Mouse (Mus musculus) lung, embryonic 14.5 days (tissue): ENCODE data around the gene Crlf3. TPM values are rescaled to one million over a fixed set of nuclear protein-coding genes. Genes with fewer than 3 reads are reported as not detected.

Experiments
- ATAC-seq: fragments of 200-750 bp; cut with Nextera tagmentation; 2 replicates; pipeline ENCODE4 v1.8.0; 2017; ENCODE audit warnings: mild to moderate bottlenecking, moderate TSS enrichment, moderate library complexity; ENCODE audit not compliant: insufficient read depth
- DNase-seq: peaks from one replicate; pipeline ENCODE4 v3.0.0-alpha.2; 2015
- H3K27ac ChIP-seq: fragments of 300-500 bp; sonication (generic); 2 replicates; pipeline ENCODE4 v1.5.1; 2014; ENCODE audit warnings: low read depth, mild to moderate bottlenecking, moderate library complexity
- H3K27me3 ChIP-seq: fragments of 300-500 bp; sonication (generic); 2 replicates; pipeline ENCODE4 v1.6.1; 2014; ENCODE audit warnings: low read length, control low read depth; ENCODE audit not compliant: insufficient read depth
- H3K36me3 ChIP-seq: fragments of 300-500 bp; sonication (generic); 2 replicates; pipeline ENCODE4 v1.6.1; 2014; ENCODE audit warnings: control low read depth; ENCODE audit not compliant: insufficient read depth
- H3K4me1 ChIP-seq: fragments of 300-500 bp; sonication (generic); 2 replicates; pipeline ENCODE4 v1.6.1; 2014; ENCODE audit warnings: antibody characterized with exemption, control low read depth; ENCODE audit not compliant: insufficient read depth
- H3K4me2 ChIP-seq: fragments of 300-500 bp; sonication (generic); 2 replicates; pipeline ENCODE4 v1.6.1; 2014; ENCODE audit warnings: mild to moderate bottlenecking
- H3K4me3 ChIP-seq: fragments of 300-500 bp; sonication (generic); 2 replicates; pipeline ENCODE4 v1.5.1; 2014; ENCODE audit warnings: low read depth, low read length
- H3K9ac ChIP-seq: fragments of 300-500 bp; sonication (generic); 2 replicates; pipeline ENCODE4 v1.6.1; 2014
- H3K9me3 ChIP-seq: fragments of 300-500 bp; sonication (generic); 2 replicates; pipeline ENCODE4 v1.6.1; 2016; ENCODE audit warnings: low read depth, low read length, control low read depth
- CTCF ChIP-seq: IDR thresholded peaks from 2 replicates; pipeline ENCODE4 v1.5.1; 2016; ENCODE audit warnings: antibody characterized with exemption, low read depth
- whole genome bisulfite sequencing: fragments of 180-500 bp; shearing (Covaris S2); extraction: QIAGEN DNeasy Blood & Tissue Kit; methylation state at CpG from one replicate; pipeline ENCODE4 v1.1.7; 2014; 5-methylcytosine and 5-hydroxymethylcytosine counted together
- polyA plus RNA-seq: library from polyadenylated mRNA; unstranded; fragments of >200 nt; fragmentation: Nextera tagmentation; extraction: Ambion mirVana; gene quantifications from 2 replicates; pipeline ENCODE4 v1.2.1, GENCODE M21; 2014

The Crlf3 gene
- polyA plus RNA-seq, 1 experiment from 2014 or later = 42.3 TPM

- ATAC-seq (no peak), DNase-seq (no peak)
- H3K27ac ChIP-seq = no peak overlapping the region
- no peak overlapping the region for H3K4me3 ChIP-seq
- no peaks in the 10 kb centered on the region for H3K9me3 ChIP-seq
- no peak for TF ChIP-seq CTCF
- H3K4me1 ChIP-seq = no peaks in the 10 kb centered on the region
- H3K36me3 ChIP-seq = peaks cover 56% of the 10 kb centered on the region
- H3K4me2 ChIP-seq = no peak overlapping the region
- 78% methylated on average over 4 of the region's 4 CpGs for WGBS
- no peak overlapping the region for H3K9ac ChIP-seq
- no peaks in the 10 kb centered on the region for H3K27me3 ChIP-seq
Measured at GRCm38 (mm10) chr11:80062159-80062558, 18.6 kb downstream of the Crlf3 start.

DNA sequence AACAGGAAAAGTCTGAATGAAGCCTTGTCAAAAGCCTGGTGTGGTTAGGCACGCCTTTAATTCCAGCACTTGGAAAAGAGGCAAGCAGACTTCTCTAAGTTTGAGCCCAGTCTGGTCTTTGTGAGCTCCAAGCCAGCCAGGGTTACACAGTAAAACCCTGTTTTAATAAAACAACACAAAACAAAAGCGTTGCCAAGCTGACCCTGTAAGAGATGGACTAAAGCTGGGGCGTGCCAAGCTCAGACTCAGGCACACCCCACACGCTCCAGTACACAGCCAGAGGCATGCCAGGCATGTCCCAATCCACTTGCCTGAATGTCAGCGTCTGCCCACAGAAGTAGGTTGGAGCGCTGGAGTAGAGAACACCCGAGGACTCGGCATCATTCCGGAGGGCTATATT, 24.6 kb downstream of the Crlf3 start:
- TF ChIP-seq CTCF = no peak
- H3K4me1 ChIP-seq = no peaks in the 10 kb centered on the region
- peaks cover 78% of the 10 kb centered on the region for H3K36me3 ChIP-seq
- no peak overlapping the region for H3K27ac ChIP-seq
- no peak overlapping the region for H3K4me3 ChIP-seq
- DNase-seq (no peak), ATAC-seq (no peak)
- no peak overlapping the region for H3K9ac ChIP-seq
- no peak overlapping the region for H3K4me2 ChIP-seq
- H3K9me3 ChIP-seq = no peaks in the 10 kb centered on the region
- WGBS = 90% methylated on average over 9 of the region's 9 CpGs
- no peaks in the 10 kb centered on the region for H3K27me3 ChIP-seq

DNA sequence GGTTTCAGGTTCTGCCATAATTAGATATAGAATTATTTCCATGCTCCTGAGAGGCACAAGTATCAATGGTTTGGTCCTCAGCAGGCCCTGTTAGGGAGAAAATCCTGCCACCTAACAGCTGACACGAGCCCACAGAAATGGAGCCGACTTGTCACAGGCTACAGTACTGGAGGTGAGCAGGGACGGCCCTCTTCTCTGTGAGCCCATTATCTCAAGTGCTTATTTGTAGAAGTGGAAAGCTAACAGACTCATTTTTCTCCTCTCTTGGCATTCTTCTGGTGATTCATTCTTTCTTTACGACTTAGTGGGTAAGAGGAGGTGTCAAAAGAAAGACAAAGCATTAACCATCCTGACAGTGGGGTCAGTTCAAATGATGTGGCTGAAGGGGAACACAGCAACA, 26.1 kb downstream of the Crlf3 start:
- no peak for ATAC-seq
- H3K27ac ChIP-seq = no peak overlapping the region
- H3K4me2 ChIP-seq = no peak overlapping the region
- H3K27me3 ChIP-seq = no peaks in the 10 kb centered on the region
- DNase-seq = no peak
- no peaks in the 10 kb centered on the region for H3K4me1 ChIP-seq
- H3K4me3 ChIP-seq = no peak overlapping the region
- no peaks in the 10 kb centered on the region for H3K9me3 ChIP-seq
- WGBS = 29% methylated on average over 4 of the region's 4 CpGs
- TF ChIP-seq CTCF = no peak
- H3K36me3 ChIP-seq = peaks cover 69% of the 10 kb centered on the region
- no peak overlapping the region for H3K9ac ChIP-seq

- no peak overlapping the region for H3K9ac ChIP-seq
- no peaks in the 10 kb centered on the region for H3K27me3 ChIP-seq
- no peaks in the 10 kb centered on the region for H3K4me1 ChIP-seq
- no peak overlapping the region for H3K27ac ChIP-seq
- no peak overlapping the region for H3K4me3 ChIP-seq
- no peaks in the 10 kb centered on the region for H3K9me3 ChIP-seq
- H3K36me3 ChIP-seq = peaks cover 61% of the 10 kb centered on the region
- DNase-seq = no peak
- ATAC-seq = no peak
- no peak overlapping the region for H3K4me2 ChIP-seq
- 78% methylated on average over 5 of the region's 5 CpGs for WGBS
- no peak for TF ChIP-seq CTCF
Measured at GRCm38 (mm10) chr11:80053171-80053570, 27.6 kb downstream of the Crlf3 start.

DNA sequence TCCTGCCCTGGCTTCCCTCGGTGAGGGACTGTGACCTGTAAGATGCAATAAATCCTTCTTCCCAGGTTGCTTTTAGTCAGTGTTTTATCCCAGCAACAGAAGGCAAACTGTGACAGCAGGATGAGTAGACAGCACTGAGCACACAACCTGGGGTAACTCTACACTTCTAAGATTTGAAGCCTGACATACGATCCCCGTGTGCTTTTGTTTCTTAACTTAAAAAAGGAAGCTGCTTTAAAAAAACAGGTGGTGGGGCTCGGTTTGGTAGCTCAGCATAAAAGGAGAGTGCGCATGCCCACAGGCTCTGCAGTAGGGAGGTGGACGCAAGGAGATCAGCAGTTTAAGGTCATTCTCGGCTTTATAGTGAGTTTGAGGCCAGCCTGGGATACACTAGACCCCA, 28.3 kb downstream of the Crlf3 start:
- Histone ChIP-seq H3K4me2 (no peak overlapping the region), H3K36me3 (peaks cover 57% of the 10 kb centered on the region), H3K27ac (no peak overlapping the region), H3K4me1 (no peaks in the 10 kb centered on the region), H3K4me3 (no peak overlapping the region), H3K9ac (no peak overlapping the region), H3K9me3 (no peaks in the 10 kb centered on the region), H3K27me3 (no peaks in the 10 kb centered on the region)
- ATAC-seq (no peak), DNase-seq (no peak)
- TF ChIP-seq CTCF = no peak
- WGBS = 72% methylated on average over 7 of the region's 7 CpGs

GRCm38 (mm10) chr11:80050088-80050487, 30.7 kb downstream of the Crlf3 start:
- H3K4me2 ChIP-seq = no peak overlapping the region
- no peak overlapping the region for H3K27ac ChIP-seq
- H3K4me1 ChIP-seq = no peaks in the 10 kb centered on the region
- DNase-seq (no peak), ATAC-seq (no peak)
- no peaks in the 10 kb centered on the region for H3K9me3 ChIP-seq
- TF ChIP-seq CTCF = no peak
- H3K27me3 ChIP-seq = no peaks in the 10 kb centered on the region
- H3K36me3 ChIP-seq = peaks cover 43% of the 10 kb centered on the region
- H3K9ac ChIP-seq = no peak overlapping the region
- H3K4me3 ChIP-seq = no peak overlapping the region
- WGBS = 32% methylated on average over 2 of the region's 2 CpGs

DNA sequence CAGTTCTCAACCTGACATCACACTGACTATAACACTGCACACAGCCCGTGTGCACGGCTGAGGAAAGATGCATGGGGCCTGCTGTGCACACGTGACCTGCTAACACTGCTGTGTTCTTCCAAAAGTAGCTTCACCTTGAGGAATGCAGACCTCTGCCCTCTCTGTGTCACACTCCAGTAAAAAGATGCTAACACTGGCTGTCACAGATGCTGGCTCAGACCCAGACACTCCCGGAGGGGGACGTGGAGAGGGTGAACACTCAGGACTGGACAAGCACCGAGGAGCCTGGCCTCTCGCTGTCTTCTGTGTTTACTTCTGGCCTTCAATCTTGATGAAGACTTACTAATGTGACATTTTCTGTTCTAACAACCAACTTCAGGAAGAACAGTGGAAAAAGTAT, 33.9 kb downstream of the Crlf3 start:
- Histone ChIP-seq H3K36me3 (peaks cover 23% of the 10 kb centered on the region; the same call in 1 of the 2 replicates), H3K9ac (no peak overlapping the region)
- WGBS = 50% methylated on average over 7 of the region's 7 CpGs

DNA sequence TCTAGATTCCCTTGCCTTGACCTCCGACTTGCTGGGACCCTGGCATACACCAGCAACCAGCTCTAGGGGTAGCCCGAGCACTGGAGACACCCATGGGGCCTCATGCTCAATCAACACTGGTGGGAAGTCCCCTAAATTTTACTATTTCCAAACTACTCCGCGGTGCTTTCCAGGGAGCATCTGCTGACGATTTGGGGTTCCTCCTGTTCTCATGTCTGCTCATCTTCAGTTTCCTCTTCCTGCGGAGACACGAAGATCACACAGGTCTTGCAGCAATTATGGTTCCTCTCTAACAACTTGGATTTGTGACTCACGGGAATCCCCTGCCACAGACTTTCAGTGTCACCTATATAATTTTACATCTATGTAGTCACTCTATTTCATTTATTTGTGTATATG, 37.4 kb downstream of the Crlf3 start:
- no peak overlapping the region for H3K4me2 ChIP-seq
- H3K27ac ChIP-seq = no peak overlapping the region
- WGBS = 86% methylated on average over 8 of the region's 8 CpGs
- no peak overlapping the region for H3K4me3 ChIP-seq
- peaks cover 14% of the 10 kb centered on the region; the same call in 1 of the 2 replicates for H3K36me3 ChIP-seq
- DNase-seq (no peak), ATAC-seq (no peak)
- H3K9me3 ChIP-seq = no peaks in the 10 kb centered on the region
- H3K27me3 ChIP-seq = no peaks in the 10 kb centered on the region
- no peak overlapping the region for H3K9ac ChIP-seq
- TF ChIP-seq CTCF = no peak
- H3K4me1 ChIP-seq = no peaks in the 10 kb centered on the region

More for the DNA sequence above, 33.9 kb downstream of the Crlf3 start:
- Histone ChIP-seq H3K4me1 (no peaks in the 10 kb centered on the region), H3K9me3 (no peaks in the 10 kb centered on the region), H3K27me3 (no peaks in the 10 kb centered on the region), H3K4me3 (no peak overlapping the region), H3K4me2 (no peak overlapping the region), H3K27ac (no peak overlapping the region)
- ATAC-seq = no peak
- TF ChIP-seq CTCF = no peak
- DNase-seq = no peak
